Mouse (Mus musculus) limb, embryonic 13.5 days (tissue): ENCODE measurements around the gene Snx1. TPM values are rescaled to one million over a fixed set of nuclear protein-coding genes. Genes with fewer than 3 reads are reported as not detected.

Experiments
- ATAC-seq: fragments of 200-750 bp; cut with Nextera tagmentation; 2 replicates; pipeline ENCODE4 v1.8.0; 2017; ENCODE audit warnings: low read depth, moderate number of reproducible peaks, moderate TSS enrichment; ENCODE audit not compliant: low FRiP score
- H3K27ac ChIP-seq: fragments of 300-500 bp; sonication (generic); 2 replicates; pipeline ENCODE4 v1.5.1; 2015; ENCODE audit warnings: inconsistent platforms, mild to moderate bottlenecking, moderate library complexity
- H3K27me3 ChIP-seq: fragments of 300-500 bp; sonication (generic); 2 replicates; pipeline ENCODE4 v1.6.1; 2015; ENCODE audit warnings: mild to moderate bottlenecking, inconsistent platforms
- H3K36me3 ChIP-seq: fragments of 300-500 bp; sonication (generic); 2 replicates; pipeline ENCODE4 v1.6.1; 2015; ENCODE audit warnings: inconsistent platforms, mild to moderate bottlenecking, moderate library complexity
- H3K4me1 ChIP-seq: fragments of 300-500 bp; sonication (generic); 2 replicates; pipeline ENCODE4 v1.6.1; 2015; ENCODE audit warnings: inconsistent platforms
- H3K4me2 ChIP-seq: fragments of 300-500 bp; sonication (generic); replicated peaks from 2 replicates; pipeline ENCODE4 v1.6.1; 2015; ENCODE audit warnings: inconsistent platforms, mild to moderate bottlenecking, moderate library complexity
- H3K4me3 ChIP-seq: fragments of 300-500 bp; sonication (generic); 2 replicates; pipeline ENCODE4 v1.5.1; 2015; ENCODE audit warnings: moderate library complexity, mild to moderate bottlenecking, inconsistent platforms
- H3K9ac ChIP-seq: fragments of 300-500 bp; sonication (generic); 2 replicates; pipeline ENCODE4 v1.6.1; 2015; ENCODE audit warnings: mild to moderate bottlenecking, inconsistent platforms
- H3K9me3 ChIP-seq: fragments of 300-500 bp; sonication (generic); 2 replicates; pipeline ENCODE4 v1.6.1; 2016; ENCODE audit warnings: inconsistent platforms
- WGBS: fragments of 180-500 bp; shearing (Covaris S2); methylation state at CpG from one replicate; pipeline ENCODE4 v1.1.7; 2015; 5-methylcytosine and 5-hydroxymethylcytosine counted together
- polyA plus RNA-seq: library from polyadenylated mRNA; unstranded; fragments of >200 nt; fragmentation: Nextera tagmentation; extraction: Ambion mirVana; gene quantifications from 2 replicates; pipeline ENCODE4 v1.2.1, GENCODE M21; 2015

Snx1 gene
- polyA plus RNA-seq, 1 experiment from 2014 or later, result 134 TPM

DNA sequence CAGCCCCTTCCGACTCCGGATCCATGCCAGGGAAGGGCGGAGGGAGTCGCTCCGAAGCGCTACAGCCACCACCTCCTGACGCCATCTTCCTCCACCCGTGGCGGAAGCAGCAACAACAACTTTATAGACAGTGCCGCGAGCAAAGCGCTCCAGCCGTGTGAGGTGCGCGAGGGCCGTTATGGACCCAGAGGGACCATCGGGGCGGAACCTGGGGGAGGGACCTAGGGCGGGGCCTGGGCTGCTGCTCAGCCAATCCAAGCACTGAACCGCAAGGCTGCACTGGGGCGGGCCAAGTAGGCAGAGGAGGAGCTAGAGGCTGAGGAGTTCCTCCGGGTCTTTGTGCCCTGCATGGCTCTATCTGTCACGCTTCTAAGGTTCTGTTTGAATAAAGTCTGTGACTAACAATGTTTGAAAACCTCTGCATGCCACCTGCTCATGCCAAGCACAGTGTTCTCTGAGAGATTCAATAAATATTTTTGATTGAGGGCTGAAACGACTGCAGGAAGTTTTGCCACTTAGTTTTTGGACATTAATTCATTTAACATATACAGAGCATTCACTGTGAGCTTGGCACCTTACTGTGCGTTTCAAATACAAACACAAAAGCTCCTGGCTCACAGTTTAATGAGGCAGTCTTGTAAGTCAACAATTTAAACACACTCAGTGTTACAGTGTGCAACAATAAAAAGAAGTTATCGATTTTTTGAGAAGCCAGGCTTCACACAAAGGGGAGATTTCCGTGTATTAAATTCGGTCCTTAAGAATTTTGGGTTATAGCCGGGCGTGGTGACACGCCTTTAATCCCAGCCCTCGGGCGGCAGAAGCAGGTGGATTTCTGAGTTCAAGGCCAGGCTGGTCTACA is 1.5 kb downstream of the Snx1 start:
- Histone ChIP-seq H3K27ac (peak overlapping the region; percentile 89), H3K4me2 (peak overlapping the region; percentile 74), H3K4me1 (peaks cover 36% of the 10 kb centered on the region), H3K9me3 (no peaks in the 10 kb centered on the region), H3K9ac (peak overlapping the region; percentile 85), H3K4me3 (peak overlapping the region; percentile 80), H3K36me3 (peaks cover 3% of the 10 kb centered on the region), H3K27me3 (no peaks in the 10 kb centered on the region)
- peak; percentile 97 for ATAC-seq
- 18% methylated on average over 33 of the region's 33 CpGs for WGBS

- Histone ChIP-seq H3K27ac (peak overlapping the region; percentile 89), H3K27me3 (no peaks in the 10 kb centered on the region), H3K36me3 (no peaks in the 10 kb centered on the region; the same call in 1 of the 2 replicates), H3K9me3 (no peaks in the 10 kb centered on the region), H3K4me2 (peak overlapping the region; percentile 74), H3K4me1 (peaks cover 36% of the 10 kb centered on the region), H3K4me3 (peak overlapping the region; percentile 80), H3K9ac (peak overlapping the region; percentile 85)
- ATAC-seq, result peak; percentile 10; the same call in 1 of the 2 replicates
- WGBS, result 0% methylated on average over 12 of the region's 12 CpGs
Measured at GRCm38 (mm10) chr9:66124111-66124531, 2.3 kb downstream of the Snx1 start.

GRCm38 (mm10) chr9:66123648-66124047 is 2.7 kb downstream of the Snx1 start:
- WGBS, result 3% methylated on average over 5 of the region's 5 CpGs
- no peak overlapping the region for H3K27ac ChIP-seq
- no peak for ATAC-seq

DNA sequence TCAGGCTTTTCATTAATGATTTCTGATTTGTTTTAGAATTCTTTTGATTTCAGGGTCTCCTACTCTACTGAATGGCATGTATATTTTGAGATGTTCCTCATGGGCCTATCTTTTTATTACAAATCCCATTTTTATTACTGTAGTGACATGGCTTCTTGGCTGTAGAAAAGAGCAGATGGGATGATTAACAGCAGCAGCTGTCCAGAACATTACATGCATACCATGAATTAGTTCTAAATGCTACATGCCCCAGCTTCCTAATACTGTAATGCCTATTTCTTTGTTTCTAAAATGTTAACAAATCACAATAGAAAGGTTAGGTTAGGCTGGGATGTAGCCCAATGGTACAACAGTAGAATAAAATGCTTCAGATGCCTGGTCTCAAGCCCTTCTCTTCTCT is 5.0 kb downstream of the Snx1 start:
- H3K4me1 ChIP-seq, result peaks cover 28% of the 10 kb centered on the region
- H3K36me3 ChIP-seq, result peaks cover 8% of the 10 kb centered on the region
- H3K27ac ChIP-seq, result no peak overlapping the region
- no peak overlapping the region for H3K4me3 ChIP-seq
- H3K9me3 ChIP-seq, result no peaks in the 10 kb centered on the region
- no peak for ATAC-seq
- H3K9ac ChIP-seq, result no peak overlapping the region
- no peaks in the 10 kb centered on the region for H3K27me3 ChIP-seq
- no peak overlapping the region for H3K4me2 ChIP-seq

More at GRCm38 (mm10) chr9:66123648-66124047, 2.7 kb downstream of the Snx1 start:
- H3K36me3 ChIP-seq, result no peaks in the 10 kb centered on the region; the same call in 1 of the 2 replicates
- peaks cover 36% of the 10 kb centered on the region for H3K4me1 ChIP-seq
- H3K9me3 ChIP-seq, result no peaks in the 10 kb centered on the region
- H3K4me3 ChIP-seq, result peak overlapping the region; percentile 80
- H3K9ac ChIP-seq, result peak overlapping the region; percentile 85
- no peaks in the 10 kb centered on the region for H3K27me3 ChIP-seq
- peak overlapping the region; percentile 74 for H3K4me2 ChIP-seq

DNA sequence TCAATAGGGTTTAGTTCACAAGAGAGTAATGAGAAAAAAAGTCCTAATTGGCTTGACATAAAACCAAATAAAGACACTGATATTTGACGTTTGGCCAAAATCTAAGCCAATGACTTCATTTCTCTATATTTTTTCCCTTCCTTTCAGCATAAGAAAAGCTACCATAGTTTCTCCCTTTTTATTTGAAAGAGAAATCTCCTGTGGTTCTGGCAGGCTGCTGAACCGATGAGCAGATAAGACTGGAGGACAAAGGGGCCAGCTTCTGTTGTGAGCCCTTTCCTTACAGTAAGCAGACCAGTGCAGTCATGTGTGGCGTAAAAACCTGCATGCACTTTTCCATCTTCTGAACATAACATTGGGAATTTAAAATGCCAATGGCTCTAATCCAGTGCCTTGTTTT is 5.4 kb downstream of the Snx1 start:
- no peak overlapping the region for H3K9ac ChIP-seq
- H3K4me1 ChIP-seq, result peaks cover 27% of the 10 kb centered on the region
- no peaks in the 10 kb centered on the region for H3K9me3 ChIP-seq
- H3K4me2 ChIP-seq, result no peak overlapping the region
- H3K36me3 ChIP-seq, result peaks cover 8% of the 10 kb centered on the region
- no peak overlapping the region for H3K4me3 ChIP-seq
- no peak for ATAC-seq
- H3K27me3 ChIP-seq, result no peaks in the 10 kb centered on the region
- H3K27ac ChIP-seq, result no peak overlapping the region
- WGBS, result 82% methylated on average over 3 of the region's 3 CpGs

- no peaks in the 10 kb centered on the region for H3K9me3 ChIP-seq
- no peak for ATAC-seq
- H3K4me2 ChIP-seq, result no peak overlapping the region
- H3K27me3 ChIP-seq, result no peaks in the 10 kb centered on the region
- H3K36me3 ChIP-seq, result peaks cover 11% of the 10 kb centered on the region
- no peak overlapping the region for H3K27ac ChIP-seq
- WGBS, result 97% methylated on average over 4 of the region's 4 CpGs
- peaks cover 18% of the 10 kb centered on the region for H3K4me1 ChIP-seq
- H3K9ac ChIP-seq, result no peak overlapping the region
- H3K4me3 ChIP-seq, result no peak overlapping the region
Measured at GRCm38 (mm10) chr9:66120106-66120505, 6.3 kb downstream of the Snx1 start.

GRCm38 (mm10) chr9:66119498-66119897 is 6.9 kb downstream of the Snx1 start:
- WGBS, result 92% methylated on average over 2 of the region's 2 CpGs
- H3K4me3 ChIP-seq, result no peak overlapping the region
- no peak overlapping the region for H3K4me2 ChIP-seq
- no peaks in the 10 kb centered on the region for H3K9me3 ChIP-seq
- H3K9ac ChIP-seq, result no peak overlapping the region
- no peak for ATAC-seq
- H3K27ac ChIP-seq, result no peak overlapping the region
- peaks cover 17% of the 10 kb centered on the region for H3K36me3 ChIP-seq
- peaks cover 16% of the 10 kb centered on the region for H3K4me1 ChIP-seq
- H3K27me3 ChIP-seq, result no peaks in the 10 kb centered on the region

GRCm38 (mm10) chr9:66116890-66117289 is 9.5 kb downstream of the Snx1 start:
- peak; percentile 59; the same call in 1 of the 2 replicates for ATAC-seq
- H3K4me3 ChIP-seq, result no peak overlapping the region
- H3K4me2 ChIP-seq, result no peak overlapping the region
- no peak overlapping the region for H3K9ac ChIP-seq
- peaks cover 29% of the 10 kb centered on the region for H3K36me3 ChIP-seq
- H3K4me1 ChIP-seq, result 0 out of 2 replicates have a peak, but pooled peaks cover 2% of the 10 kb centered on the region
- no peaks in the 10 kb centered on the region for H3K9me3 ChIP-seq
- no peaks in the 10 kb centered on the region for H3K27me3 ChIP-seq
- no peak overlapping the region for H3K27ac ChIP-seq
- 54% methylated on average over 8 of the region's 8 CpGs for WGBS

DNA sequence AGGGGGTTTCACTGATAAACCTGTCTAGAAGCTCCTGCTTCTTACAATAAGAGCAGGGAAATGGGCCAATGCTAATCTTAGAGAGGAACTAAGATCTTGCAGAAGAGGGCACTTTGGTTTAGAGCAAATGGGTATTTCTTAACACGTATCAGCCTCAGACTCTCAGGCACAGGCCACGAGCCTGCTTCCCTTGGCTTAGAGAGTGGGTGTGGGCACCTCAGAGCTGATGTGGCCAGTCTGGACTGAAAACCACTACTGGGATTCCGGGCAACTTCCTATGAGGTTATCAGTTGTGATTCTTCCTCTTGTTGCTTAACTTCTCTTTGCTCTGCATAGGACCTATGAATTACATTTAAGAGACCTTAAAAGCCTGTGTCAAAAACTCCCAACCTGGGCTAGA is 12.0 kb downstream of the Snx1 start:
- H3K27ac ChIP-seq, result no peak overlapping the region
- 88% methylated on average over 3 of the region's 3 CpGs for WGBS
- ATAC-seq, result no peak
- H3K9me3 ChIP-seq, result no peaks in the 10 kb centered on the region
- peaks cover 32% of the 10 kb centered on the region for H3K36me3 ChIP-seq
- H3K4me1 ChIP-seq, result 0 out of 2 replicates have a peak, but pooled peaks cover 8% of the 10 kb centered on the region
- H3K9ac ChIP-seq, result no peak overlapping the region
- no peak overlapping the region for H3K4me2 ChIP-seq
- no peak overlapping the region for H3K4me3 ChIP-seq
- no peaks in the 10 kb centered on the region for H3K27me3 ChIP-seq

- Histone ChIP-seq H3K4me3 (no peak overlapping the region), H3K4me1 (0 out of 2 replicates have a peak, but pooled peaks cover 8% of the 10 kb centered on the region), H3K9ac (no peak overlapping the region), H3K36me3 (peaks cover 55% of the 10 kb centered on the region), H3K9me3 (no peaks in the 10 kb centered on the region), H3K27me3 (no peaks in the 10 kb centered on the region), H3K4me2 (no peak overlapping the region), H3K27ac (0 out of 2 replicates have a peak overlapping the region, but pooled peaks have one; percentile 2)
- no peak for ATAC-seq
- WGBS, result 61% methylated on average over 8 of the region's 8 CpGs
Measured at GRCm38 (mm10) chr9:66110611-66111379, 15.6 kb downstream of the Snx1 start.

DNA sequence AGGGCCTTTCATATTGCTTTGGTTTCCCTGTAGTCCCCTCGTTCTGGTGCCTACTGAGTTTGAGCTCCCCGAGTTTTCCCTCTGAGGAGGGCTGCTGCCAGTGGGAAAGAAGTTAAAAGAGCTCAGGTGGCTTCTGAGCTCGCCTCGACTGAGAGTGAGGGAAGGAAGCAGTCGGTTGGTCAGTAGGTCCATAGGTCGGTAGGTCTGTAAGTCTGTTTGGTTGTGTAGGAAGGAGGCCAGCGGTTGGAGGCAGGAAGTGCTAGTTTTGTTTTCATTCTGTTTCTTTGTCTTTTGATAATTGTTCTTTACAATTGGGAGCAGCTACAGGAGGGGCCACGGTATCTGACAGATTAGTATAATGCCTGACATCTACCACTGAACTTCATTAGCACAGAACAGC is 16.3 kb downstream of the Snx1 start:
- H3K27me3 ChIP-seq, result no peaks in the 10 kb centered on the region
- WGBS, result 65% methylated on average over 8 of the region's 8 CpGs
- no peaks in the 10 kb centered on the region for H3K9me3 ChIP-seq
- no peak overlapping the region for H3K4me3 ChIP-seq
- no peak overlapping the region for H3K27ac ChIP-seq
- H3K4me1 ChIP-seq, result 0 out of 2 replicates have a peak, but pooled peaks cover 8% of the 10 kb centered on the region
- no peak for ATAC-seq
- H3K9ac ChIP-seq, result no peak overlapping the region
- peaks cover 60% of the 10 kb centered on the region for H3K36me3 ChIP-seq
- H3K4me2 ChIP-seq, result no peak overlapping the region

- H3K27ac ChIP-seq, result no peak overlapping the region
- no peak overlapping the region for H3K9ac ChIP-seq
- no peaks in the 10 kb centered on the region for H3K27me3 ChIP-seq
- H3K36me3 ChIP-seq, result peaks cover 60% of the 10 kb centered on the region
- no peak for ATAC-seq
- H3K4me2 ChIP-seq, result no peak overlapping the region
- H3K9me3 ChIP-seq, result no peaks in the 10 kb centered on the region
- H3K4me3 ChIP-seq, result no peak overlapping the region
- 0 out of 2 replicates have a peak, but pooled peaks cover 8% of the 10 kb centered on the region for H3K4me1 ChIP-seq
- WGBS, result 95% methylated on average over 1 of the region's 1 CpGs
Measured at GRCm38 (mm10) chr9:66109574-66109973, 16.8 kb downstream of the Snx1 start.
